ENCODE assay signal across 8 mouse cellular contexts in genomic region chr2:73346345-73347086, GRCm38 (mm10). TPM values are rescaled to one million over a fixed set of nuclear protein-coding genes. Genes with fewer than 3 reads are reported as not detected.
DNase-seq lines count a peak whose midpoint lies in the region; ATAC-seq and TF ChIP-seq lines count a peak whose summit lies in the region.
"Had no signal": no experiment of that assay in that cellular context is flagged by ENCODE, and none has a peak within 500 bp of the region (broad histone marks: within the 10 kb centered on the region; RNA-seq: fewer than 3 reads in every experiment).

No protein-coding gene starts in this region.

- no peak overlapping the region; the same call in 1 of the 2 replicates for H3K9ac ChIP-seq in midbrain, embryonic 14.5 days (replicated peaks; ENCODE audit: low read length)

- no peaks in the 10 kb centered on the region for H3K9me3 ChIP-seq in midbrain, embryonic 14.5 days (ENCODE audit: control insufficient read depth, low read length)
- no peaks in the 10 kb centered on the region for H3K9me3 ChIP-seq in midbrain, embryonic 10.5 days (replicated peaks)

- H3K4me1 ChIP-seq in midbrain, embryonic 14.5 days (ENCODE audit: control insufficient read depth, insufficient read depth, low read length), result 0 out of 2 replicates have a peak, but pooled peaks cover 8% of the 10 kb centered on the region
- 0 out of 2 replicates have a peak, but pooled peaks cover 3% of the 10 kb centered on the region for H3K4me1 ChIP-seq in midbrain, embryonic 10.5 days

- H3K4me2 ChIP-seq in midbrain, embryonic 14.5 days (ENCODE audit: low read length), result no peak overlapping the region

- no peaks in the 10 kb centered on the region for H3K36me3 ChIP-seq in midbrain, embryonic 14.5 days (ENCODE audit: control insufficient read depth, insufficient read depth, low read length)
- H3K36me3 ChIP-seq in midbrain, embryonic 10.5 days, result no peaks in the 10 kb centered on the region

- no peaks in the 10 kb centered on the region for H3K27me3 ChIP-seq in midbrain, embryonic 14.5 days (ENCODE audit: control insufficient read depth, insufficient read depth, low read length)
- H3K27me3 ChIP-seq in midbrain, embryonic 10.5 days (ENCODE audit: low read depth, poor library complexity, severe bottlenecking), result no peaks in the 10 kb centered on the region

- WGBS in midbrain, embryonic 14.5 days, result 61% methylated on average over 13 of the region's 13 CpGs
- 78% methylated on average over 13 of the region's 13 CpGs for WGBS in midbrain, embryonic 10.5 days

- no peak for ATAC-seq in midbrain, embryonic 14.5 days (ENCODE audit: low FRiP score, low TSS enrichment)

- H3K4me3 ChIP-seq in midbrain, embryonic 14.5 days (replicated peaks; ENCODE audit: low read depth, low read length), result no peak overlapping the region
- H3K4me3 ChIP-seq in midbrain, embryonic 10.5 days, result no peak overlapping the region
- H3K4me3 ChIP-seq in left cerebral cortex, adult 2 months, result no peak overlapping the region
- H3K4me3 ChIP-seq: erythroblast, embryonic 14.5 days had no signal

- DNase-seq in midbrain, embryonic 14.5 days, result peak; percentile 17
- DNase-seq in midbrain, embryonic 10.5 days (ENCODE audit: low spot score), result no peak
- DNase-seq in frontal cortex, postnatal 14 days (ENCODE audit: low spot score in 2 of 2), result peak; percentile 22 to 37
- DNase-seq in left cerebral cortex, adult 2 months (ENCODE audit: extremely low spot score in 1 of 2, low spot score in 2 of 2), result peak; percentile 23 to 28
- peak; percentile 65 for DNase-seq in telencephalon, adult 2 months (ENCODE audit: low read depth, low spot score)
- no peak for DNase-seq in ovary, postnatal 10 days (ENCODE audit: low spot score)
- DNase-seq in heart, postnatal 25 days (ENCODE audit: low spot score), result no peak

- intact Hi-C loops in left cerebral cortex, adult 2 months (cut with DNase I), result no loop called here
- intact Hi-C loops in heart, postnatal 25 days (cut with DNase I), result no loop called here

- TF ChIP-seq CTCF in left cerebral cortex, adult 2 months (IDR thresholded peaks at IDR 0.05), result no peak

- H3K27ac ChIP-seq in midbrain, embryonic 14.5 days (replicated peaks; ENCODE audit: low read depth, low read length), result peak overlapping the region; percentile 55; the same call in 1 of the 2 replicates
- no peak overlapping the region for H3K27ac ChIP-seq in midbrain, embryonic 10.5 days (replicated peaks)
- peak overlapping the region; percentile 53 for H3K27ac ChIP-seq in left cerebral cortex, adult 2 months

RNA-seq across cellular contexts. Expression of gene Cir1, which starts 34.0 kb away (rescaled TPM):
- polyA plus RNA-seq in midbrain, embryonic 14.5 days (2014; fragmentation: Nextera tagmentation; extraction: Ambion mirVana), result 26.4 and 30.1 TPM in 2 replicates
- 14.0 and 19.0 TPM in 2 replicates for polyA plus RNA-seq in midbrain, embryonic 10.5 days (2016; fragmentation: Nextera tagmentation; extraction: Ambion mirVana)
- total RNA-seq in left cerebral cortex, adult 2 months (2021), result 10 to 100 TPM; 26.3 to 27.1 TPM
- 10 to 100 TPM; 13.4 to 14.7 TPM for total RNA-seq in heart, postnatal 25 days (2021)

RNA-seq across cellular contexts. Expression of gene Scrn3, which starts 34.1 kb away (rescaled TPM):
- polyA plus RNA-seq in midbrain, embryonic 14.5 days (2014; fragmentation: Nextera tagmentation; extraction: Ambion mirVana), result 4.2 and 7.9 TPM in 2 replicates
- polyA plus RNA-seq in midbrain, embryonic 10.5 days (2016; fragmentation: Nextera tagmentation; extraction: Ambion mirVana), result 12.4 and 12.7 TPM in 2 replicates
- total RNA-seq in left cerebral cortex, adult 2 months (2021), result 10 to 100 TPM; 17.8 to 19.5 TPM
- total RNA-seq in heart, postnatal 25 days (2021), result 10 to 100 TPM; 19.0 to 21.7 TPM

RNA-seq across cellular contexts. Expression of gene Gpr155, which starts 39.9 kb away (rescaled TPM):
- 9.6 and 11.0 TPM in 2 replicates for polyA plus RNA-seq in midbrain, embryonic 14.5 days (2014; fragmentation: Nextera tagmentation; extraction: Ambion mirVana)
- 1.7 and 2.3 TPM in 2 replicates for polyA plus RNA-seq in midbrain, embryonic 10.5 days (2016; fragmentation: Nextera tagmentation; extraction: Ambion mirVana)
- 10 to 100 TPM; 32.1 to 32.9 TPM for total RNA-seq in left cerebral cortex, adult 2 months (2021)
- 10 to 100 TPM in 1 of 2 experiments, 1 to 10 TPM in 1; 9.9 to 12.3 TPM for total RNA-seq in heart, postnatal 25 days (2021)

Comparison
In these comparisons a context has a peak if more than half of its experiments do, and no peak if none do; other contexts are left out.
1. DNase-seq: peak in midbrain, embryonic 14.5 days (single experiment), frontal cortex, postnatal 14 days (2 of 2), left cerebral cortex, adult 2 months (2 of 2) and telencephalon, adult 2 months (single experiment); none in midbrain, embryonic 10.5 days (single experiment), ovary, postnatal 10 days (single experiment) and heart, postnatal 25 days (single experiment).